Mouse (Mus musculus): Measurements from ENCODE around the gene Gpalpp1. TPM values are rescaled to one million over a fixed set of nuclear protein-coding genes. Genes with fewer than 3 reads are reported as not detected.

Gene Gpalpp1
- polyA plus RNA-seq (2015; fragmentation: Nextera tagmentation; extraction: Ambion mirVana), result 9.5 and 10.0 TPM in 2 replicates

- peak; percentile 99 for ATAC-seq (ENCODE audit: low FRiP score)
- Histone ChIP-seq H3K9me3 (replicated peaks) (no peaks in the 10 kb centered on the region), H3K4me3 (replicated peaks) (peak within 1 kb of the TSS; percentile 88), H3K27me3 (replicated peaks) (no peaks in the 10 kb centered on the region), H3K36me3 (peaks cover 31% of the 10 kb centered on the region), H3K27ac (replicated peaks) (peak within 1 kb of the TSS; percentile 87), H3K4me2 (peak within 1 kb of the TSS; percentile 88), H3K4me1 (peaks cover 26% of the 10 kb centered on the region), H3K9ac (replicated peaks) (peak within 1 kb of the TSS; percentile 71)
- WGBS, result under 1% methylated on average over 69 of the region's 69 CpGs
These were observed at the start of gene Gpalpp1, which contains the start of gene Nufip1 for GRCm38 (mm10) chr14:76110396-76111221. Gpalpp1 (minus strand) TSS chr14:76110760. Nufip1 (plus strand) TSS chr14:76110891.

DNA sequence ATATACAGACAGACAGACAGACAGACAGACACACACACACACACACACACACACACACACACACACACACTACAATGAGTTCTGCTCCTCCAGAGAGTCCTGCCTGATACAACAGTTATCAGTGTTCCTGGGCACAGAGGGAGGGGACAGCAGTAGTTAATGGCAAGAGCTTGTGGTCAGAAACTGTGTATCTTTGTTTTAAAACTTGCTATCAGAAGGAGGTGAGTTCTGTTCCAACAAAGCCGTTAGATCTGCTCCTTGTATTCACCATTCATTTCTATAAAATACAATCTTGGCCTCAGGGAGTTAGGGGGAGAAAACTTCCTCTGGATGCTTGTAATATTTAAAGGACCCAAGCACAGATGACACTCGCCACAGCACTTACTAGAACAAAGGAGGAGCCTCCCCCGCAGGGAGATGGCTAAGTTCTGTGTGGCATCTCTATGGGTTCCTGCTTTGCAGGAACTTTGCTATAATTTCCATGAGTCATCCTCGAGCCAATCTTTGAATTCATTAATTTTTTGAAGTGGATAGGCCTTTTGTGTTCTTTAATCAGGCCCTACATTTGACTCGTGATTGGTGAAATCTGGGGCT lies 47.7 kb upstream of the Gpalpp1 start:
- peaks cover 2% of the 10 kb centered on the region for H3K4me1 ChIP-seq
- H3K27ac ChIP-seq (replicated peaks), result no peak overlapping the region
- H3K4me2 ChIP-seq, result no peak overlapping the region
- no peaks in the 10 kb centered on the region for H3K9me3 ChIP-seq (replicated peaks)
- H3K36me3 ChIP-seq, result no peaks in the 10 kb centered on the region
- 61% methylated on average over 5 of the region's 5 CpGs for WGBS
- H3K4me3 ChIP-seq (replicated peaks), result no peak overlapping the region
- no peak for ATAC-seq (ENCODE audit: low FRiP score)
- no peak overlapping the region for H3K9ac ChIP-seq (replicated peaks)
- H3K27me3 ChIP-seq (replicated peaks), result no peaks in the 10 kb centered on the region

GRCm38 (mm10) chr14:76153828-76154227 lies 43.3 kb upstream of the Gpalpp1 start:
- Histone ChIP-seq H3K4me3 (replicated peaks) (no peak overlapping the region), H3K27ac (replicated peaks) (no peak overlapping the region), H3K4me2 (peak overlapping the region; percentile 69; the same call in 1 of the 2 replicates), H3K27me3 (replicated peaks) (no peaks in the 10 kb centered on the region), H3K36me3 (no peaks in the 10 kb centered on the region), H3K9ac (replicated peaks) (no peak overlapping the region), H3K9me3 (replicated peaks) (no peaks in the 10 kb centered on the region), H3K4me1 (peaks cover 14% of the 10 kb centered on the region)
- ATAC-seq (ENCODE audit: low FRiP score), result no peak
- WGBS, result 22% methylated on average over 6 of the region's 6 CpGs

GRCm38 (mm10) chr14:76153003-76153675 lies 42.6 kb upstream of the Gpalpp1 start:
- Histone ChIP-seq H3K4me2 (peak overlapping the region; percentile 69), H3K27me3 (replicated peaks) (no peaks in the 10 kb centered on the region), H3K4me1 (peaks cover 14% of the 10 kb centered on the region), H3K9me3 (replicated peaks) (no peaks in the 10 kb centered on the region), H3K9ac (replicated peaks) (peak overlapping the region; percentile 38), H3K4me3 (replicated peaks) (peak overlapping the region; percentile 77), H3K36me3 (no peaks in the 10 kb centered on the region), H3K27ac (replicated peaks) (peak overlapping the region; percentile 98)
- 2% methylated on average over 24 of the region's 24 CpGs for WGBS
- ATAC-seq (ENCODE audit: low FRiP score), result peak; percentile 11; the same call in 1 of the 2 replicates

- H3K27me3 ChIP-seq (replicated peaks), result no peaks in the 10 kb centered on the region
- under 1% methylated on average over 41 of the region's 41 CpGs for WGBS
- H3K4me3 ChIP-seq (replicated peaks), result peak overlapping the region; percentile 77
- ATAC-seq (ENCODE audit: low FRiP score), result peak; percentile 94
- H3K27ac ChIP-seq (replicated peaks), result peak overlapping the region; percentile 98
- H3K9me3 ChIP-seq (replicated peaks), result no peaks in the 10 kb centered on the region
- H3K4me1 ChIP-seq, result peaks cover 14% of the 10 kb centered on the region
- peak overlapping the region; percentile 69 for H3K4me2 ChIP-seq
- H3K9ac ChIP-seq (replicated peaks), result peak overlapping the region; percentile 89
- H3K36me3 ChIP-seq, result no peaks in the 10 kb centered on the region
These were observed 41.8 kb upstream of the Gpalpp1 start for GRCm38 (mm10) chr14:76152162-76153002.

- H3K27me3 ChIP-seq (replicated peaks), result no peaks in the 10 kb centered on the region
- H3K27ac ChIP-seq (replicated peaks), result peak overlapping the region; percentile 98
- H3K4me1 ChIP-seq, result peaks cover 14% of the 10 kb centered on the region
- no peaks in the 10 kb centered on the region for H3K36me3 ChIP-seq
- H3K9me3 ChIP-seq (replicated peaks), result no peaks in the 10 kb centered on the region
- peak overlapping the region; percentile 89 for H3K9ac ChIP-seq (replicated peaks)
- H3K4me2 ChIP-seq, result peak overlapping the region; percentile 69
- 1% methylated on average over 10 of the region's 10 CpGs for WGBS
- peak overlapping the region; percentile 77 for H3K4me3 ChIP-seq (replicated peaks)
- no peak for ATAC-seq (ENCODE audit: low FRiP score)
These were observed 41.2 kb upstream of the Gpalpp1 start for GRCm38 (mm10) chr14:76151820-76152161.

DNA sequence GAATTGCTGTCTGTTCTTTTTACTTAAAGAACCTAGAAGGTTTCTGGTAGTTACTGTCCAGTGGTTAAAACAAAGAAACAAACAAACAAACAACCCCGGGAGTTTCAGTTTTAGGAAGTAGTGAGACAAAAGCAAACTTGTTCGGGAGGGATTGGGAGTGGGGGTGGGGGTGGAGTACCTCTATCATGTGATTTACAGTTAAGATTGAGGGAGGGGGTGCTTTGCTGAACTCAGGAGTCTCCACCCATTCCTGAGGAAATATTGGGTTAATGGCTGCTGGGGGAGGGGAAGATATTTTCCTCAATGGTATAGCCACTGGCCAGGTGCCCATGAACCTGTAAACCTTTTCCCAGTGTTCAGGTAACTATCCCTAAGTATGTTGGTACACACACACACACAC lies 40.5 kb upstream of the Gpalpp1 start:
- no peak overlapping the region for H3K4me3 ChIP-seq (replicated peaks)
- H3K36me3 ChIP-seq, result no peaks in the 10 kb centered on the region
- H3K4me1 ChIP-seq, result peaks cover 14% of the 10 kb centered on the region
- H3K27me3 ChIP-seq (replicated peaks), result no peaks in the 10 kb centered on the region
- peak overlapping the region; percentile 69; the same call in 1 of the 2 replicates for H3K4me2 ChIP-seq
- 53% methylated on average over 2 of the region's 2 CpGs for WGBS
- no peak for ATAC-seq (ENCODE audit: low FRiP score)
- H3K9ac ChIP-seq (replicated peaks), result no peak overlapping the region
- no peaks in the 10 kb centered on the region for H3K9me3 ChIP-seq (replicated peaks)
- no peak overlapping the region for H3K27ac ChIP-seq (replicated peaks)

DNA sequence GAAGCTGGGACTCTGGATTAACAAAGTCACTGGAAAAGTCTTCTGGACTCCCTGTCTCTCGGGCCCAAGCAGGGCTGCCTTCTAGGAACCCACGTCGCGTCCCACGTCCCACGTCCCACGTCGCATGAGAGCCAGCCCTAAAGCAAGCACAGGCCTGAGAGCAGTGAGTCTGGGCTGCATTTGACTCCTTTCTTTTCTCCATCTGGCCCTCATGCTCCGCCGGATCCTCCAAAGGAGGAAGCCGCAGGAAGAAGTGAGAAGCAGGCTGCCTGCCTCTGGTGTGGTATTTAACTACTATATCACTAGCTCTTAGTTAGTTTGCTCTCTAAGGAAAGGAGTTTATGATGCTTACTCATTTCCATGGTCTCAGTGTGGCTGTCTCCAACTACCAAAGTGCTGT lies 39.9 kb upstream of the Gpalpp1 start:
- H3K4me2 ChIP-seq, result no peak overlapping the region
- peaks cover 14% of the 10 kb centered on the region for H3K4me1 ChIP-seq
- no peaks in the 10 kb centered on the region for H3K9me3 ChIP-seq (replicated peaks)
- H3K27me3 ChIP-seq (replicated peaks), result no peaks in the 10 kb centered on the region
- H3K36me3 ChIP-seq, result no peaks in the 10 kb centered on the region
- no peak for ATAC-seq (ENCODE audit: low FRiP score)
- no peak overlapping the region for H3K9ac ChIP-seq (replicated peaks)
- WGBS, result 82% methylated on average over 11 of the region's 11 CpGs
- no peak overlapping the region for H3K27ac ChIP-seq (replicated peaks)
- no peak overlapping the region for H3K4me3 ChIP-seq (replicated peaks)

- WGBS, result 43% methylated on average over 13 of the region's 13 CpGs
- ATAC-seq (ENCODE audit: low FRiP score), result no peak
- Histone ChIP-seq H3K4me3 (replicated peaks) (no peak overlapping the region), H3K9ac (replicated peaks) (no peak overlapping the region), H3K9me3 (replicated peaks) (no peaks in the 10 kb centered on the region), H3K27me3 (replicated peaks) (no peaks in the 10 kb centered on the region), H3K36me3 (no peaks in the 10 kb centered on the region), H3K27ac (replicated peaks) (no peak overlapping the region), H3K4me2 (peak overlapping the region; percentile 22), H3K4me1 (peaks cover 14% of the 10 kb centered on the region)
These were observed 39.1 kb upstream of the Gpalpp1 start for GRCm38 (mm10) chr14:76149531-76150179.

GRCm38 (mm10) chr14:76148294-76148693 lies 37.7 kb upstream of the Gpalpp1 start:
- 86% methylated on average over 10 of the region's 10 CpGs for WGBS
- no peak overlapping the region for H3K4me2 ChIP-seq
- no peak for ATAC-seq (ENCODE audit: low FRiP score)

More at GRCm38 (mm10) chr14:76148294-76148693, 37.7 kb upstream of the Gpalpp1 start:
- Histone ChIP-seq H3K4me1 (peaks cover 12% of the 10 kb centered on the region), H3K36me3 (no peaks in the 10 kb centered on the region), H3K9ac (replicated peaks) (no peak overlapping the region), H3K27me3 (replicated peaks) (no peaks in the 10 kb centered on the region), H3K9me3 (replicated peaks) (no peaks in the 10 kb centered on the region), H3K27ac (replicated peaks) (no peak overlapping the region), H3K4me3 (replicated peaks) (no peak overlapping the region)

Measured in neural tube, embryonic 15.5 days (tissue).